Mouse (Mus musculus) embryonic fibroblast, embryonic 13.5 days (primary cell): ENCODE results near the gene Fam222b.

Experiments used
- CTCF ChIP-seq: IDR thresholded peaks from 2 replicates; pipeline ENCODE4 v1.5.1; 2011; ENCODE audit warnings: mild to moderate bottlenecking, control low read depth, low read length, moderate library complexity, borderline replicate concordance; ENCODE audit not compliant: insufficient read depth
- POLR2A ChIP-seq: IDR thresholded peaks from 2 replicates; pipeline ENCODE4 v1.6.1; 2011; ENCODE audit warnings: low read depth, mild to moderate bottlenecking, control low read depth, low read length, moderate library complexity

DNA sequence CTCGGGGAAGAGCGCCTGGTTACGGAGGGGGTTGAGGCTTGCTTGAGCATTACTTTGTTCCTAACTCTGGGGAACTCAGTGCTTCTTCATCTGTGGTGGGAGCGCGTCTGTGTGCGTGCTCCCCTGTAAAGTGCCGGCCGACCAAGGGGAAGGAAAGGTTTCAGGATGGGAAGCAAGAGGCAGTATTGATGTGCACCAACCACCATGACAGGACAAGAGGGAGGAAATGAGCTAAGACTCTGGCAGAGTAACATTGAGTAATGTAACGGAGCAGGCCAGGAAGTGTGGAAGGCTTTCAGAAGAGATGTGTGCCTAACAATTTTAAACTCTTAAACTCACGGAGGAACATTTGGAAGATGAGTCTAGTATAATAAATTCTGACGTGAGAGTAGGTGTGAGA lies 6.3 kb downstream of the Fam222b start:
- TF ChIP-seq CTCF (no peak), POLR2A (no peak)
